Mouse (Mus musculus): ENCODE measurements around the gene Esam. TPM values are rescaled to one million over a fixed set of nuclear protein-coding genes. Genes with fewer than 3 reads are reported as not detected.

Esam gene
- 10 to 100 TPM; 30.5 to 46.0 TPM for total RNA-seq (2021)
- long read RNA-seq, experiment 1, transcript Esam-201 (7 exons, 1,865 nt): major isoform, 36 of 55 reads
- long read RNA-seq, experiment 1, partial matches to known transcripts: 9 of 55 reads
- long read RNA-seq, experiment 1, other reads (novel, unspliced or antisense): 9 of 55 reads
- long read RNA-seq, experiment 2, transcript Esam-201 (7 exons, 1,865 nt): major isoform, 21 of 30 reads
- long read RNA-seq, experiment 2, partial matches to known transcripts: 1 of 30 reads
- long read RNA-seq, experiment 2, other reads (novel, unspliced or antisense): 8 of 30 reads

GRCm38 (mm10) chr9:37527396-37528224, at the start of gene Esam:
TSS of gene Esam (plus strand) at chr9:37528078.
- DNase-seq: peak; percentile 79 to 86

GRCm38 (mm10) chr9:37485146-37485545, 42.7 kb upstream of the Esam start:
- no peak for DNase-seq

GRCm38 (mm10) chr9:37488041-37488440, 39.8 kb upstream of the Esam start:
- no peak for DNase-seq

GRCm38 (mm10) chr9:37488611-37489396, 39.1 kb upstream of the Esam start, which contains the start of gene Msantd2:
TSS of gene Msantd2 (plus strand) at chr9:37489319.
- DNase-seq: peak; percentile 96 to 98

GRCm38 (mm10) chr9:37489446-37490120, 38.3 kb upstream of the Esam start:
- peak; percentile 58 to 64 for DNase-seq

GRCm38 (mm10) chr9:37495761-37496160, 32.1 kb upstream of the Esam start:
- no peak for DNase-seq

GRCm38 (mm10) chr9:37496325-37496724, 31.6 kb upstream of the Esam start:
- no peak for DNase-seq

GRCm38 (mm10) chr9:37500201-37500600, 27.7 kb upstream of the Esam start:
- no peak for DNase-seq

GRCm38 (mm10) chr9:37501170-37501569, 26.7 kb upstream of the Esam start:
- no peak for DNase-seq

- no peak for DNase-seq
Observed at GRCm38 (mm10) chr9:37504348-37504747, 23.5 kb upstream of the Esam start.

GRCm38 (mm10) chr9:37506023-37506422, 21.9 kb upstream of the Esam start:
- no peak for DNase-seq

GRCm38 (mm10) chr9:37512097-37512496, 15.8 kb upstream of the Esam start:
- DNase-seq: no peak

- DNase-seq: no peak
Observed at GRCm38 (mm10) chr9:37514456-37514855, 13.4 kb upstream of the Esam start.

GRCm38 (mm10) chr9:37517467-37517866, 10.4 kb upstream of the Esam start:
- no peak for DNase-seq

- no peak for DNase-seq
Observed at GRCm38 (mm10) chr9:37518991-37519390, 8.9 kb upstream of the Esam start.

- DNase-seq: no peak
Observed at GRCm38 (mm10) chr9:37519995-37520394, 7.9 kb upstream of the Esam start.

GRCm38 (mm10) chr9:37525461-37525860, 2.4 kb upstream of the Esam start:
- no peak for DNase-seq

GRCm38 (mm10) chr9:37526443-37527395, 1.2 kb upstream of the Esam start:
- peak; percentile 15 to 48 for DNase-seq

- no peak for DNase-seq
Observed at GRCm38 (mm10) chr9:37528225-37528970, 520 bp downstream of the Esam start.

Measured in adrenal gland, postnatal 36 days (tissue).